Mouse (Mus musculus): ENCODE data around the gene Fam131b. TPM values are rescaled to one million over a fixed set of nuclear protein-coding genes. Genes with fewer than 3 reads are reported as not detected.

The Fam131b gene
- polyA plus RNA-seq, 1 experiment = 0.63 TPM

DNA sequence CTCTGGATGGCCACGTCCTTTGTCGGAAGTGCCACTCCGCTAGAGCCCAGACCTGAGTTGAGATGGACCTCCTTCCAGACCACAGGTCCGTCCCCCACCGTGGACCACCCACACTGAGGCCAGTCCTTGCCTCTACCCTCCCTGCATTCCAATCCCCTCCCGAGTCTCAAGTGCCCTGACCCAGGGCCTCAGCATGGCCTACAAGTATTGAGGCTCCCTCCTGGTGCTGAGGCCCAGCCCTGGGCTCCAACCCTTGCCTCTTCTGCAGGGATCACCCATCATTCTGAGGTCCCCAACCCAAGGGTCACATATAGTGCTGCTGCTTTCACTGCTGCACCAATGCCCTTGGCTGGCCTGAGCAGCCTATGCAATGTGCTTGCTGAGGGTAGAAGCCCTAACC, 33.5 kb upstream of the Fam131b start:
- Histone ChIP-seq H3K27ac (ENCODE audit: insufficient read depth, low read length) (no peak overlapping the region), H3K27me3 (ENCODE audit: control insufficient read depth, insufficient read depth, low read length, poor library complexity, severe bottlenecking) (no peaks in the 10 kb centered on the region), H3K9ac (ENCODE audit: low read depth, poor library complexity, severe bottlenecking) (no peak overlapping the region), H3K4me3 (ENCODE audit: low read depth, low read length) (no peak overlapping the region), H3K9me3 (replicated peaks; ENCODE audit: control insufficient read depth, insufficient read depth, low read length, poor library complexity, severe bottlenecking) (no peaks in the 10 kb centered on the region), H3K4me1 (ENCODE audit: control insufficient read depth, insufficient read depth, low read length) (no peaks in the 10 kb centered on the region), H3K36me3 (ENCODE audit: control insufficient read depth, insufficient read depth, low read length, poor library complexity, severe bottlenecking) (no peaks in the 10 kb centered on the region)
- no peak for TF ChIP-seq EP300 (IDR thresholded peaks at IDR 0.05; ENCODE audit: insufficient read depth, low read depth, low read length)
- no peak for TF ChIP-seq POLR2A (IDR thresholded peaks at IDR 0.05; ENCODE audit: insufficient read depth, low read length)
- no peak for TF ChIP-seq CTCF (IDR thresholded peaks at IDR 0.05; ENCODE audit: low read depth, low read length)

DNA sequence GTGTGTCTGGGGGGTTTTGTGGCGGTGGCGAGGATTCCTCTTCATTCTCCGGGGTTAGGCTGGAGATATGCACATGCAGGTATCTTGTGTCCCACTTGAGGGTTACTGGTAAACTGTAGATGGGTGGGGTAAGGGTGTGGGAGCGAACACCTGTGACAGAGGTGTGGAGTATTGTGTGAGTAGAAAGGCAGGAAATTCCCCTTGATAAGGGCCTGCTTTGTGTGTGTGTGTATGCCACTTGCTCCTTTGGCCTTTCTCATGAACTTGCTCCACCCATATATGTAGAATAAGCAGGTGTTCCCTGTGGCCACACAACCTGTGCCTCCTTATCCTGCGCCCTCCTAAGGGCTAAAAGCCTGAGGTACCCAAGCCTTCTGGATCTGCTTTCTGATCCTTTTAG, 32.5 kb upstream of the Fam131b start:
- no peaks in the 10 kb centered on the region for H3K36me3 ChIP-seq (ENCODE audit: control insufficient read depth, insufficient read depth, low read length, poor library complexity, severe bottlenecking)
- TF ChIP-seq EP300 (IDR thresholded peaks at IDR 0.05; ENCODE audit: insufficient read depth, low read depth, low read length) = no peak
- TF ChIP-seq CTCF (IDR thresholded peaks at IDR 0.05; ENCODE audit: low read depth, low read length) = no peak
- no peak overlapping the region for H3K4me3 ChIP-seq (ENCODE audit: low read depth, low read length)
- no peak overlapping the region for H3K9ac ChIP-seq (ENCODE audit: low read depth, poor library complexity, severe bottlenecking)
- H3K4me1 ChIP-seq (ENCODE audit: control insufficient read depth, insufficient read depth, low read length) = peaks cover 1% of the 10 kb centered on the region
- no peaks in the 10 kb centered on the region for H3K27me3 ChIP-seq (ENCODE audit: control insufficient read depth, insufficient read depth, low read length, poor library complexity, severe bottlenecking)
- no peaks in the 10 kb centered on the region for H3K9me3 ChIP-seq (replicated peaks; ENCODE audit: control insufficient read depth, insufficient read depth, low read length, poor library complexity, severe bottlenecking)
- no peak overlapping the region for H3K27ac ChIP-seq (ENCODE audit: insufficient read depth, low read length)

GRCm38 (mm10) chr6:42355794-42356600, 31.6 kb upstream of the Fam131b start:
- TF ChIP-seq CTCF (IDR thresholded peaks at IDR 0.05; ENCODE audit: low read depth, low read length) = no peak
- no peak for TF ChIP-seq EP300 (IDR thresholded peaks at IDR 0.05; ENCODE audit: insufficient read depth, low read depth, low read length)
- no peak for TF ChIP-seq POLR2A (IDR thresholded peaks at IDR 0.05; ENCODE audit: insufficient read depth, low read length)
- Histone ChIP-seq H3K4me1 (ENCODE audit: control insufficient read depth, insufficient read depth, low read length) (peaks cover 5% of the 10 kb centered on the region), H3K4me3 (ENCODE audit: low read depth, low read length) (no peak overlapping the region), H3K27ac (ENCODE audit: insufficient read depth, low read length) (no peak overlapping the region), H3K27me3 (ENCODE audit: control insufficient read depth, insufficient read depth, low read length, poor library complexity, severe bottlenecking) (no peaks in the 10 kb centered on the region), H3K9me3 (replicated peaks; ENCODE audit: control insufficient read depth, insufficient read depth, low read length, poor library complexity, severe bottlenecking) (no peaks in the 10 kb centered on the region), H3K36me3 (ENCODE audit: control insufficient read depth, insufficient read depth, low read length, poor library complexity, severe bottlenecking) (no peaks in the 10 kb centered on the region), H3K9ac (ENCODE audit: low read depth, poor library complexity, severe bottlenecking) (no peak overlapping the region)

DNA sequence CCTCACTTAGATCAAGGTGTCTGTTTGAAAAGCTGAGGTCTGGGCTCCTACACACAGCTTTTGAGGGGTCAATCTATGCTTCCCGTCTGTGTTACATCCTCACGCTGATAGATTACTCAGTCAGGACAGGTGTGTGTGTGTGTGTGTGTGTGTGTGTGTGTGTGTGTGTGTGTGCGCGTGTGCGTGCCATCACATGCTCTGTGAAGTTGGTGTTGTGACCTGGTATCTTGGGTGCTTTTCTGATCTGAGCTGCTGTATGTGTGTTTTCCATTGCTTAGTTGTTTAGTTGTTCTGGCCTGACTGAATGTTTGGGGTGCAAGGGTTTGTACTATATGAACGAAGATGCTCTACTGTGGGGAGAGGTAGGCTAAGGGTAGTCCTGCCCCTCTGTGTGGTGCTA, 30.9 kb upstream of the Fam131b start:
- H3K27me3 ChIP-seq (ENCODE audit: control insufficient read depth, insufficient read depth, low read length, poor library complexity, severe bottlenecking) = no peaks in the 10 kb centered on the region
- H3K36me3 ChIP-seq (ENCODE audit: control insufficient read depth, insufficient read depth, low read length, poor library complexity, severe bottlenecking) = no peaks in the 10 kb centered on the region
- H3K4me3 ChIP-seq (ENCODE audit: low read depth, low read length) = no peak overlapping the region
- no peaks in the 10 kb centered on the region for H3K9me3 ChIP-seq (replicated peaks; ENCODE audit: control insufficient read depth, insufficient read depth, low read length, poor library complexity, severe bottlenecking)
- H3K9ac ChIP-seq (ENCODE audit: low read depth, poor library complexity, severe bottlenecking) = no peak overlapping the region
- TF ChIP-seq CTCF (IDR thresholded peaks at IDR 0.05; ENCODE audit: low read depth, low read length) = no peak
- no peak for TF ChIP-seq POLR2A (IDR thresholded peaks at IDR 0.05; ENCODE audit: insufficient read depth, low read length)
- no peak for TF ChIP-seq EP300 (IDR thresholded peaks at IDR 0.05; ENCODE audit: insufficient read depth, low read depth, low read length)
- peaks cover 8% of the 10 kb centered on the region for H3K4me1 ChIP-seq (ENCODE audit: control insufficient read depth, insufficient read depth, low read length)
- H3K27ac ChIP-seq (ENCODE audit: insufficient read depth, low read length) = no peak overlapping the region

DNA sequence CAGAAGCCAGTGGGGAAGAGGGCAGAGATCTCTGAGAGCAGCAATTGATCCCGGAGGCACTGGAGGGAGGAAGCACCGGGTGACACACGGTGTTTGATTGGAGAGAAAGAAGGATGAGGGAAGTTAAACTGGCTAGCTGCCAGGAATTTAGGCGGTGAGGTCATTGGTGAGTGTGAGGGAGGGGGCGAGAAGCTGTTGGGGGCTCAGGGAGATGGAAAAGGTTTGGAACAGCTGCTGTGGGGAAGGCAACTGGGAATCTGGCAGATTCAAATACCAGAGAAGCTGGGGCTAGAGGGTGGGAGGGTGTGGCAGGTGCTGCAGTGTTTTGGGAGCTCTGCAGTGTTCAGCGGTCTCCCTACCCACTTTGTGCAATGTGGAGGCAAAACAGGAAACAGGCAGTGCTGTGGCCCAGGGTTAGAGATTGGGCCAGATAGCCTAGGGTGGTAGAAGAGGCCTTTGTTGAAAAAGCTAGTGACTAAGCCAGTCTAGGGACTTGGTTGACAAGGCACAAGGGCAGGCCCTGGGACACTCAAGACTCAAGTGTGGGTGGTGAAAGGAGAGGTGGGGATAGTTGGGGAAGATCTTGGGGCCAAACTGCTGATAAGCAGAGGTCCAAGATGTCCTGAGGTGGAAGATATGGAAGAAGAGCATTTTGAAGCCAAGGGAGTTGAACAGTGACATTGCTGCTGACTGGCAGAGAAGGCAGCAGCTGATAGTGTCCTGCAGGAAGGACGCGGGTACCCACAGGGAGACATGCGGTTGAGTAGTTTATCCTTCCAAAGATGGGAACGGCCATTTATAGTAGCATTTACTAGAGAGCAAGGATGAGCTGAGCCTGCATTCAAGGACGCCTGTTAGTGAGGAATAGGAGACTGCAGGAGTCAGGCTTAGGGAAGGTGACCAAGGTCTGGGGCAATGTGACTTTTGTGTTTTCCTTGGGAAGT, 29.9 kb upstream of the Fam131b start:
- Histone ChIP-seq H3K4me3 (ENCODE audit: low read depth, low read length) (no peak overlapping the region), H3K9ac (ENCODE audit: low read depth, poor library complexity, severe bottlenecking) (no peak overlapping the region), H3K9me3 (replicated peaks; ENCODE audit: control insufficient read depth, insufficient read depth, low read length, poor library complexity, severe bottlenecking) (no peaks in the 10 kb centered on the region), H3K27ac (ENCODE audit: insufficient read depth, low read length) (no peak overlapping the region), H3K36me3 (ENCODE audit: control insufficient read depth, insufficient read depth, low read length, poor library complexity, severe bottlenecking) (no peaks in the 10 kb centered on the region), H3K4me1 (ENCODE audit: control insufficient read depth, insufficient read depth, low read length) (peaks cover 8% of the 10 kb centered on the region), H3K27me3 (ENCODE audit: control insufficient read depth, insufficient read depth, low read length, poor library complexity, severe bottlenecking) (no peaks in the 10 kb centered on the region)
- TF ChIP-seq POLR2A (IDR thresholded peaks at IDR 0.05; ENCODE audit: insufficient read depth, low read length) (no peak), CTCF (IDR thresholded peaks at IDR 0.05; ENCODE audit: low read depth, low read length) (no peak), EP300 (IDR thresholded peaks at IDR 0.05; ENCODE audit: insufficient read depth, low read depth, low read length) (no peak)
